Mouse (Mus musculus): ENCODE measurements at regions not wholly inside any gene's neighbourhood (a gene's known extent, or its start where the extent isn't known, plus 50 kb on each side); places are given as distances from the start of the nearest gene placed in this dataset.

DNA sequence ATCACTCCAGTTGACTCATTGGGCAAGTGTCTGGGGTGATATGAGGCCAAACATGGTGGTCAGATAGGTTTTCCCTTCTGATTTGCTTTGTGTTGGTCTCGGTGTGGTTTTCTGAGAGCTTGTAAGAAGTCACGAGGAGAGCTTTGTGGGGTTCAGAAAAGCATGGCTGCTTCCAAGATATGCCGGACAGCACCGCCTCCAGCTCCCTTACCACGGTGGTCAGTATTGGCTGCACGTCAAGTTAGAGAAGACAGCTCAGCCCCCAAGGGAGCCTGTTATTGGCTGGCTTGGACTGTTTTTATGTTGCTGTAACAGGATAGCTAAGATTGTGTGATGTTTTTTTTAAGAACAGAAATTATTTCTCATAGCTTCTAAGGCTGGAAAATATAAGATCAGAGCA is 154.7 kb upstream of the Kcnj16 start:
- TF ChIP-seq CTCF (IDR thresholded peaks at IDR 0.05) = no peak
- TF ChIP-seq EP300 (IDR thresholded peaks at IDR 0.05) = no peak

All from lung, postnatal 0 days (tissue).